ENCODE assay signal across 8 mouse cellular contexts in the genomic region with DNA sequence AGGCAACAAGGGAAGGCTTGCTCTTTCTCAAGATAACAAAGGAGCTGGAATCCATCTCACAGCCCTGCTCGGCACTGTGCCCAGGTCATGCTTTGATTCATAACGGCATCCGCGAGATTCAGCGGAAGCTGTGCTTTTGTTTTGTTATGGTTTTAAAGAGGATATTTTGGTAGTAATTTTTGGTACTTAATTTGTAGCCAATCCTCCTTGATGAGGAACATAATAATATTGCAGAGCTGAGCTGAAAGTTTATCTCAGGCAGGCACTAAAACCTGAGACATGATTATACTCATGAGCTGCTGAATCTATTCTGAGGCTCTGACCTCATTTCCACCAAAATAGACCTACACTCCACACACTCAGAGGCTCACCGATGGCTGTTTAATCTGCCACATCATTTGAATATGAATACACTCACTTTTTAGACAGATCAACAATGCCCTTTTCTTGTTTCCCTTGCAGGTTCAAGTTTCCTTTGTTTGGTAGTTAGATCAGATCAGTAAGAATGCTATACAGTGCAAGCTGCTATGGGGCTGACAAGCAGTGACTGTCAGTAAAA.
DNase-seq lines count a peak whose midpoint lies in the region; ATAC-seq and TF ChIP-seq lines count a peak whose summit lies in the region.

No protein-coding gene starts in this region.

- H3K27me3 ChIP-seq in kidney, embryonic 15.5 days, result no peaks in the 10 kb centered on the region
- no peaks in the 10 kb centered on the region for H3K27me3 ChIP-seq in midbrain, postnatal 0 days (ENCODE audit: insufficient read depth, low read length)

- TF ChIP-seq CTCF in midbrain, postnatal 0 days (IDR thresholded peaks at IDR 0.05), result no peak

- WGBS in kidney, embryonic 15.5 days, result 49% methylated on average over 6 of the region's 6 CpGs
- 3% methylated on average over 6 of the region's 6 CpGs for WGBS in midbrain, postnatal 0 days

- no peak overlapping the region for H3K4me3 ChIP-seq in kidney, embryonic 15.5 days (replicated peaks)
- H3K4me3 ChIP-seq in midbrain, postnatal 0 days (ENCODE audit: low read depth, low read length), result no peak overlapping the region

- no peak overlapping the region for H3K9ac ChIP-seq in kidney, embryonic 15.5 days
- no peak overlapping the region for H3K9ac ChIP-seq in midbrain, postnatal 0 days (replicated peaks; ENCODE audit: low read length, poor library complexity, severe bottlenecking)

- no peaks in the 10 kb centered on the region for H3K9me3 ChIP-seq in kidney, embryonic 15.5 days (replicated peaks)
- no peaks in the 10 kb centered on the region for H3K9me3 ChIP-seq in midbrain, postnatal 0 days (ENCODE audit: low read length)

- DNase-seq in urinary bladder, postnatal 14 days (ENCODE audit: low spot score), result peak; percentile 14
- DNase-seq in urinary bladder, postnatal 10 days (ENCODE audit: low spot score), result no peak
- DNase-seq in embryo, embryonic 11 days, result peak; percentile 60
- DNase-seq in heart, adult 9 months (ENCODE audit: low spot score in 2 of 2), result peak; percentile 71 to 77
- DNase-seq in midbrain, postnatal 0 days (ENCODE audit: low spot score), result peak; percentile 56
- no peak for DNase-seq in yolk sac, embryonic 10.5 days (ENCODE audit: low spot score)
- no peak for DNase-seq in layer of hippocampus, adult 11-12 months (ENCODE audit: low spot score)

- ATAC-seq in kidney, embryonic 15.5 days (replicated peaks; ENCODE audit: low FRiP score), result no peak; the same call in 1 of the 2 replicates
- peak; percentile 71 for ATAC-seq in midbrain, postnatal 0 days (ENCODE audit: low FRiP score)

- peaks cover 4% of the 10 kb centered on the region; the same call in 1 of the 2 replicates for H3K4me1 ChIP-seq in kidney, embryonic 15.5 days
- no peaks in the 10 kb centered on the region for H3K4me1 ChIP-seq in midbrain, postnatal 0 days (ENCODE audit: insufficient read depth, low read length)

- no peaks in the 10 kb centered on the region for H3K36me3 ChIP-seq in kidney, embryonic 15.5 days
- H3K36me3 ChIP-seq in midbrain, postnatal 0 days (ENCODE audit: insufficient read depth, low read length), result no peaks in the 10 kb centered on the region

- no peak overlapping the region for H3K4me2 ChIP-seq in kidney, embryonic 15.5 days
- peak overlapping the region; percentile 12; the same call in 1 of the 2 replicates for H3K4me2 ChIP-seq in midbrain, postnatal 0 days (ENCODE audit: low read depth, low read length, poor library complexity, severe bottlenecking)

- H3K27ac ChIP-seq in kidney, embryonic 15.5 days, result peak overlapping the region; percentile 48
- peak overlapping the region; percentile 14; the same call in 1 of the 2 replicates for H3K27ac ChIP-seq in midbrain, postnatal 0 days (ENCODE audit: low read depth, low read length)

Comparison
In these comparisons a context has a peak if more than half of its experiments do, and no peak if none do; other contexts are left out.
1. DNase-seq: peak in urinary bladder, postnatal 14 days (single experiment), embryo, embryonic 11 days (single experiment), heart, adult 9 months (2 of 2) and midbrain, postnatal 0 days (single experiment); none in urinary bladder, postnatal 10 days (single experiment), yolk sac, embryonic 10.5 days (single experiment) and layer of hippocampus, adult 11-12 months (single experiment).